Mouse (Mus musculus) E14TG2a.4 (cell line): ENCODE data around the gene Olfr305.

Experiments
- CTCF ChIP-seq: conservative IDR thresholded peaks from 2 replicates; pipeline ENCODE4 v1.5.1; 2014; ENCODE audit warnings: low read length
- NANOG ChIP-seq: IDR thresholded peaks from 2 replicates; pipeline ENCODE4 v1.6.1; 2014; ENCODE audit warnings: borderline replicate concordance, low read length, mixed read lengths
- POU5F1 ChIP-seq: IDR thresholded peaks from 2 replicates; pipeline ENCODE4 v1.6.1; 2014; ENCODE audit warnings: low read length, borderline replicate concordance

DNA sequence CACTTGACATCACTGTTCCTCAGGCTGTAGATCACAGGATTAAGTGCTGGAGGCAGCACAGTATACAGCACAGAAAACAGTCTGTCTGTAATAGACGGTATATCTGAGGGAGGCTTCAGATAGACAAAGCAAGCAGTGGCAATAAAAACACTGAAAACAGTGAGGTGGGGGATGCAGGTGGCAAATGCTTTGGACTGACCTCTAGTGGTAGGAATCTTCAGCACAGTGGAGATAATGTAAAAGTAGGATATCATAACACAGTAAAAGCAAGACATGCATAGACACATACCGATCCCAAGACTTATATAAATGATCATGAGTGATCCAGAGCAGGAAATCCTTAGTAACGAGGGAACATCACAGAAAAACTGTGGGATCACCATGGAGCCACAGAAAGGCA, 19.0 kb upstream of the Olfr305 start:
- TF ChIP-seq CTCF (peak; percentile 43), POU5F1 (no peak), NANOG (no peak)
